Mouse (Mus musculus) neural tube, embryonic 15.5 days (tissue): ENCODE data around the gene Pkd1. TPM values are rescaled to one million over a fixed set of nuclear protein-coding genes. Genes with fewer than 3 reads are reported as not detected.

Source experiments
- ATAC-seq: fragments of 200-750 bp; cut with Nextera tagmentation; 2 replicates; pipeline ENCODE4 v1.8.0; 2017; ENCODE audit warnings: mild to moderate bottlenecking, moderate TSS enrichment, moderate library complexity; ENCODE audit not compliant: low FRiP score
- H3K27ac ChIP-seq: fragments of 300-500 bp; sonication (generic); replicated peaks from 2 replicates; pipeline ENCODE4 v1.5.1; 2015; ENCODE audit warnings: mild to moderate bottlenecking, inconsistent platforms
- H3K27me3 ChIP-seq: fragments of 300-500 bp; sonication (generic); replicated peaks from 2 replicates; pipeline ENCODE4 v1.6.1; 2015; ENCODE audit warnings: inconsistent platforms
- H3K36me3 ChIP-seq: fragments of 300-500 bp; sonication (generic); 2 replicates; pipeline ENCODE4 v1.6.1; 2015; ENCODE audit warnings: inconsistent platforms
- H3K4me1 ChIP-seq: fragments of 300-500 bp; sonication (generic); 2 replicates; pipeline ENCODE4 v1.6.1; 2015; ENCODE audit warnings: inconsistent platforms
- H3K4me2 ChIP-seq: fragments of 300-500 bp; sonication (generic); 2 replicates; pipeline ENCODE4 v1.6.1; 2015; ENCODE audit warnings: inconsistent platforms, mild to moderate bottlenecking, moderate library complexity
- H3K4me3 ChIP-seq: fragments of 300-500 bp; sonication (generic); replicated peaks from 2 replicates; pipeline ENCODE4 v1.5.1; 2015; ENCODE audit warnings: mild to moderate bottlenecking, inconsistent platforms
- H3K9ac ChIP-seq: fragments of 300-500 bp; sonication (generic); replicated peaks from 2 replicates; pipeline ENCODE4 v1.6.1; 2015; ENCODE audit warnings: mild to moderate bottlenecking, inconsistent platforms
- H3K9me3 ChIP-seq: fragments of 300-500 bp; sonication (generic); replicated peaks from 2 replicates; pipeline ENCODE4 v1.6.1; 2016; ENCODE audit warnings: inconsistent platforms
- WGBS: fragments of 180-500 bp; shearing (Covaris S2); methylation state at CpG from one replicate; pipeline ENCODE4 v1.1.7; 2015; ENCODE audit warnings: mixed read lengths; 5-methylcytosine and 5-hydroxymethylcytosine counted together
- polyA plus RNA-seq: library from polyadenylated mRNA; unstranded; fragments of >200 nt; fragmentation: Nextera tagmentation; extraction: Ambion mirVana; gene quantifications from 2 replicates; pipeline ENCODE4 v1.2.1, GENCODE M21; 2015

Gene Pkd1
- polyA plus RNA-seq, 1 experiment from 2014 or later = 31.2 TPM

DNA sequence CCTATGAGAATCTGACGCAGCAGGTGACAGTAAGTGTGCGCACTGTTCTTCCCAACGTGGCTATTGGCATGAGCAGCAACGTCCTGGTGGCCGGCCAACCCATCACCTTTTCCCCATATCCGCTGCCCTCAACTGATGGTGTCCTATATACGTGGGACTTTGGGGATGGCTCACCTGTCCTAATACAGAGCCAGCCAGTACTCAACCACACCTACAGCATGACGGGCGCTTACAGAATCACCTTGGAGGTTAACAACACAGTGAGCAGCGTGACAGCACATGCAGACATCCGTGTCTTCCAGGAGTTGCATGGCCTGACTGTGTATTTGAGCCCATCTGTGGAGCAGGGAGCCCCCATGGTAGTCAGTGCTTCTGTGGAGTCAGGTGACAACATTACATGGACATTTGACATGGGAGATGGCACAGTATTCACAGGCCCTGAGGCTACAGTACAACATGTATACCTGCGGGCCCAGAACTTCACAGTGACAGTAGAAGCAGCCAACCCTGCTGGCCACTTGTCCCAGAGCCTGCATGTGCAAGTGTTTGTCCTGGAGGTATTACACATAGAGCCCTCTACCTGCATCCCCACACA, 23.1 kb downstream of the Pkd1 start:
- Histone ChIP-seq H3K9ac (no peak overlapping the region), H3K27ac (no peak overlapping the region), H3K4me3 (no peak overlapping the region), H3K4me1 (no peaks in the 10 kb centered on the region), H3K27me3 (no peaks in the 10 kb centered on the region), H3K4me2 (no peak overlapping the region), H3K9me3 (no peaks in the 10 kb centered on the region), H3K36me3 (peaks cover 94% of the 10 kb centered on the region)
- no peak for ATAC-seq
- 98% methylated on average over 12 of the region's 12 CpGs for WGBS

- H3K27me3 ChIP-seq = no peaks in the 10 kb centered on the region
- no peak overlapping the region for H3K9ac ChIP-seq
- no peaks in the 10 kb centered on the region for H3K9me3 ChIP-seq
- WGBS = 96% methylated on average over 9 of the region's 9 CpGs
- no peak overlapping the region for H3K27ac ChIP-seq
- no peak for ATAC-seq
- peaks cover 96% of the 10 kb centered on the region for H3K36me3 ChIP-seq
- H3K4me1 ChIP-seq = no peaks in the 10 kb centered on the region
- no peak overlapping the region for H3K4me3 ChIP-seq
- H3K4me2 ChIP-seq = no peak overlapping the region
Measured at GRCm38 (mm10) chr17:24573811-24574210, 24.2 kb downstream of the Pkd1 start.

- Histone ChIP-seq H3K36me3 (peaks cover 91% of the 10 kb centered on the region), H3K4me1 (no peaks in the 10 kb centered on the region), H3K9me3 (no peaks in the 10 kb centered on the region), H3K4me2 (no peak overlapping the region), H3K27ac (no peak overlapping the region), H3K4me3 (no peak overlapping the region), H3K27me3 (no peaks in the 10 kb centered on the region), H3K9ac (no peak overlapping the region)
- WGBS = 97% methylated on average over 3 of the region's 3 CpGs
- no peak for ATAC-seq
Measured at GRCm38 (mm10) chr17:24579532-24579931, 29.9 kb downstream of the Pkd1 start.

- Histone ChIP-seq H3K4me1 (no peaks in the 10 kb centered on the region), H3K9me3 (no peaks in the 10 kb centered on the region), H3K27me3 (no peaks in the 10 kb centered on the region), H3K4me2 (no peak overlapping the region), H3K4me3 (no peak overlapping the region), H3K9ac (no peak overlapping the region), H3K36me3 (peaks cover 91% of the 10 kb centered on the region), H3K27ac (no peak overlapping the region)
- ATAC-seq = no peak
- 97% methylated on average over 2 of the region's 2 CpGs for WGBS
Measured at GRCm38 (mm10) chr17:24580287-24580686, 30.7 kb downstream of the Pkd1 start.

DNA sequence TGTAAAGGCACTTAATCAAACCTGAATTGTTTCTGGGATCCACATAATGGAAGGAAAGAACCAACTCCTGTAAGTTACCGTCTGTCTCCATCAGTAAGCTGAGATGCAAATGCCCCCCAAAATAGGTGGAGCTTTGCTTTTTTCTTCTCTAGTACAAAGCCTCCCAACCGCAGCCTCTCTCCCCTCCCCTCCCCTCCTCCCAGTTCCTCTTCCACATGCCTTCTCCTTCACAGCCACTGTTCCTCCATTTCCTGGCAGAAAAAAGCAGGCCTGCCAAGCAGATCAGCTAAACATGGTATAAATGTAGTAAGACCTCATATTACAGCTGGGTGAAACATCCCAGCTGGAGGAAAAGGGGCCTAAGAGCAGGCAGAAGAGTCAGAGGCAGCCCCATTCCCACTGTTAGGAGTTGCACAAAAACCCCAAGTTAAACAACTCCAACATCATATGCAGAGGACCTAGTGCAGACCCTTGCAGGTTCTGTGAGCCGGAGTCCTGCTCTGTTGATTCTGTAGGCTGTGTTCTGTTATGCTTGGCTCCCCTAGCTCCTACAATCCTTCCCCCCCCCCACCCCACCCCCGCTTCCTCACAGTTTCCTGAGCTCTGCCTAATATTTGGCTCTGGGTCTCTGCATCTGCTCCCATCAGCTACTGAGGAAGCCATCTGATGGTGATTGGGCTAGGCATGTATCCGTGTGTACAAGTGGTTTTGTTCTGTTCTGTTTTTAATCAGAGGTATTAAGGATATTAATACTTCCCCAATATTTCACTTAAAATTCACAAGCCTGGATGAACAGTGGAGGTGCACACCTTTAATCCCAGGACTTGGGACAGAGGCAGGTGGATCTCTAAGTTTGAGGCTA, 34.2 kb downstream of the Pkd1 start:
- no peak overlapping the region for H3K4me2 ChIP-seq
- no peaks in the 10 kb centered on the region for H3K27me3 ChIP-seq
- no peaks in the 10 kb centered on the region for H3K9me3 ChIP-seq
- ATAC-seq = no peak
- H3K9ac ChIP-seq = no peak overlapping the region
- WGBS = 78% methylated on average over 5 of the region's 5 CpGs
- peaks cover 89% of the 10 kb centered on the region for H3K36me3 ChIP-seq
- no peak overlapping the region for H3K4me3 ChIP-seq
- no peak overlapping the region for H3K27ac ChIP-seq
- H3K4me1 ChIP-seq = no peaks in the 10 kb centered on the region

GRCm38 (mm10) chr17:24584520-24584919, 34.9 kb downstream of the Pkd1 start:
- Histone ChIP-seq H3K4me3 (no peak overlapping the region), H3K27ac (no peak overlapping the region), H3K9me3 (no peaks in the 10 kb centered on the region), H3K4me1 (no peaks in the 10 kb centered on the region), H3K9ac (no peak overlapping the region), H3K27me3 (no peaks in the 10 kb centered on the region), H3K36me3 (peaks cover 87% of the 10 kb centered on the region), H3K4me2 (no peak overlapping the region)
- WGBS = 84% methylated on average over 3 of the region's 3 CpGs
- no peak for ATAC-seq

DNA sequence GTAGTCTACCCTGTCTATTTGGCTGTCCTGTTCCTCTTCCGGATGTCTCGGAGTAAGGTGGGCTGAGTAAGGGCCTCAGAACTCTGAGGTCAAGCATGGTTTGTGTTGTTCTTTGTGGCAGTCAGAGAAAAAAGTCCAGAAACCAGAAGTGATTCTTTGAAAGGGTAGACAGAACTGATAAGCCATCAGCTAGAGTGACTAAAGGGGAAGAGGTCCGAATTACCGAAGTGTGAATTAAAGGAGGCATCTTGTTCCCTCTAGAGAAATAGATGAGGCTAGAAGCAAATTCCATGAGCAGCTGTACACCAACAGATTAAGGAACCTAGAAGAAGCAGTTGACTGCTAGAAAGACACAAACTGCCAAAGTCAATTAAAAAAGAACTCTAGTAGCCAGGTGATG, 36.9 kb downstream of the Pkd1 start:
- Histone ChIP-seq H3K27ac (no peak overlapping the region), H3K4me1 (no peaks in the 10 kb centered on the region), H3K27me3 (no peaks in the 10 kb centered on the region), H3K9ac (no peak overlapping the region), H3K4me2 (no peak overlapping the region), H3K9me3 (no peaks in the 10 kb centered on the region), H3K4me3 (no peak overlapping the region), H3K36me3 (peaks cover 81% of the 10 kb centered on the region)
- WGBS = 97% methylated on average over 4 of the region's 4 CpGs
- no peak for ATAC-seq

GRCm38 (mm10) chr17:24590943-24591342, 41.3 kb downstream of the Pkd1 start:
- ATAC-seq = no peak
- 89% methylated on average over 3 of the region's 3 CpGs for WGBS
- Histone ChIP-seq H3K4me2 (no peak overlapping the region), H3K27ac (no peak overlapping the region), H3K4me1 (no peaks in the 10 kb centered on the region), H3K9ac (no peak overlapping the region), H3K27me3 (no peaks in the 10 kb centered on the region), H3K4me3 (no peak overlapping the region), H3K36me3 (peaks cover 87% of the 10 kb centered on the region), H3K9me3 (no peaks in the 10 kb centered on the region)

GRCm38 (mm10) chr17:24591695-24592094, 42.1 kb downstream of the Pkd1 start:
- Histone ChIP-seq H3K36me3 (peaks cover 87% of the 10 kb centered on the region), H3K27me3 (no peaks in the 10 kb centered on the region), H3K9ac (no peak overlapping the region), H3K9me3 (no peaks in the 10 kb centered on the region), H3K4me1 (no peaks in the 10 kb centered on the region), H3K27ac (no peak overlapping the region), H3K4me2 (no peak overlapping the region), H3K4me3 (no peak overlapping the region)
- 95% methylated on average over 5 of the region's 5 CpGs for WGBS
- no peak for ATAC-seq

DNA sequence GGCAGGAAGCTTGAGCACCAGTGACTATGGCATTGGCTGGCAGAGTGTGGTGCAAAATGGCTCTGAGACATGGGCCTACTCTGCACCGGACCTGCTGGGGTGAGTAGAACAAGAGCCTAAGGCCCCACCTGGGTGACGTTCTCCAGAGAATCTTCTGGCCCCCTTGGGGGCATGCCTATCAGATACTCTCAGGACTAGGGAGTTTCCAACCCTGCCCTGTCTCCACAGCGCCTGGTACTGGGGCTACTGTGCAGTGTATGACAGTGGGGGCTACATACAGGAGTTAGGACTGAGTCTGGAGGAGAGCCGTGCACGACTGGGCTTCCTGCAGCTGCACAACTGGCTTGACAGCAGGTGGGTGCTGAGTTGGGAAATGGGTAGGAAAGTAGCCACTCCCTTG, 43.6 kb downstream of the Pkd1 start:
- no peak for ATAC-seq
- no peaks in the 10 kb centered on the region for H3K9me3 ChIP-seq
- no peak overlapping the region for H3K4me3 ChIP-seq
- H3K27me3 ChIP-seq = no peaks in the 10 kb centered on the region
- 89% methylated on average over 5 of the region's 5 CpGs for WGBS
- H3K9ac ChIP-seq = no peak overlapping the region
- no peak overlapping the region for H3K4me2 ChIP-seq
- no peak overlapping the region for H3K27ac ChIP-seq
- H3K36me3 ChIP-seq = peaks cover 88% of the 10 kb centered on the region
- H3K4me1 ChIP-seq = no peaks in the 10 kb centered on the region

- ATAC-seq = no peak
- H3K9ac ChIP-seq = no peak overlapping the region
- peaks cover 93% of the 10 kb centered on the region for H3K36me3 ChIP-seq
- H3K4me1 ChIP-seq = no peaks in the 10 kb centered on the region
- 93% methylated on average over 26 of the region's 26 CpGs for WGBS
- H3K4me3 ChIP-seq = no peak overlapping the region
- H3K27ac ChIP-seq = no peak overlapping the region
- no peak overlapping the region for H3K4me2 ChIP-seq
- no peaks in the 10 kb centered on the region for H3K9me3 ChIP-seq
- H3K27me3 ChIP-seq = no peaks in the 10 kb centered on the region
Measured at GRCm38 (mm10) chr17:24593992-24594890, 44.6 kb downstream of the Pkd1 start.
